Comparison of ENCODE assay signal across 8 mouse cellular contexts in genomic region chr2:167569934-167570651, GRCm38 (mm10). TPM values are rescaled to one million over a fixed set of nuclear protein-coding genes. Genes with fewer than 3 reads are reported as not detected.
DNase-seq lines count a peak whose midpoint lies in the region; ATAC-seq lines count a peak whose summit lies in the region.

No protein-coding gene starts in this region.

- H3K9me3 ChIP-seq in intestine, embryonic 15.5 days, result no peaks in the 10 kb centered on the region
- no peaks in the 10 kb centered on the region for H3K9me3 ChIP-seq in lung, embryonic 15.5 days
- no peaks in the 10 kb centered on the region for H3K9me3 ChIP-seq in hindbrain, embryonic 13.5 days

- intact Hi-C loops in left cerebral cortex, postnatal 14 days (cut with DNase I), result no loop called here
- intact Hi-C loops in left cerebral cortex, postnatal 4 days (cut with DNase I), result no loop called here

- H3K27me3 ChIP-seq in intestine, embryonic 15.5 days (replicated peaks), result no peaks in the 10 kb centered on the region
- no peaks in the 10 kb centered on the region for H3K27me3 ChIP-seq in lung, embryonic 15.5 days
- no peaks in the 10 kb centered on the region for H3K27me3 ChIP-seq in hindbrain, embryonic 13.5 days

- H3K27ac ChIP-seq in intestine, embryonic 15.5 days, result peak overlapping the region; percentile 66
- H3K27ac ChIP-seq in lung, embryonic 15.5 days, result peak overlapping the region; percentile 92
- no peak overlapping the region for H3K27ac ChIP-seq in hindbrain, embryonic 13.5 days

- no peaks in the 10 kb centered on the region for H3K36me3 ChIP-seq in intestine, embryonic 15.5 days
- H3K36me3 ChIP-seq in lung, embryonic 15.5 days, result no peaks in the 10 kb centered on the region
- no peaks in the 10 kb centered on the region for H3K36me3 ChIP-seq in hindbrain, embryonic 13.5 days

- H3K4me3 ChIP-seq in intestine, embryonic 15.5 days (replicated peaks), result no peak overlapping the region
- H3K4me3 ChIP-seq in lung, embryonic 15.5 days, result no peak overlapping the region
- no peak overlapping the region for H3K4me3 ChIP-seq in hindbrain, embryonic 13.5 days

- H3K9ac ChIP-seq in intestine, embryonic 15.5 days, result no peak overlapping the region
- H3K9ac ChIP-seq in lung, embryonic 15.5 days, result 0 out of 2 replicates have a peak overlapping the region, but pooled peaks have one; percentile 4
- H3K9ac ChIP-seq in hindbrain, embryonic 13.5 days, result no peak overlapping the region

- DNase-seq in left cerebral cortex, postnatal 14 days (ENCODE audit: low spot score in 2 of 2), result peak; percentile 44 to 72
- DNase-seq in left cerebral cortex, postnatal 4 days, result no peak
- peak; percentile 100 for DNase-seq in adipocyte (ENCODE audit: low spot score)
- DNase-seq in gastrocnemius, adult 8-10 months (ENCODE audit: low spot score in 2 of 2), result peak; percentile 82 to 87
- DNase-seq in embryo, embryonic 10.5 days (ENCODE audit: low spot score), result no peak

- H3K4me2 ChIP-seq in intestine, embryonic 15.5 days (replicated peaks), result no peak overlapping the region
- no peak overlapping the region for H3K4me2 ChIP-seq in lung, embryonic 15.5 days
- no peak overlapping the region for H3K4me2 ChIP-seq in hindbrain, embryonic 13.5 days

- peak; percentile 32; the same call in 1 of the 2 replicates for ATAC-seq in intestine, embryonic 15.5 days
- ATAC-seq in lung, embryonic 15.5 days (ENCODE audit: borderline replicate concordance, extremely low read depth, low FRiP score, low TSS enrichment), result peak; percentile 81
- no peak for ATAC-seq in hindbrain, embryonic 13.5 days (ENCODE audit: low FRiP score)

- 58% methylated on average over 13 of the region's 13 CpGs for WGBS in intestine, embryonic 15.5 days
- WGBS in lung, embryonic 15.5 days, result 36% methylated on average over 13 of the region's 13 CpGs
- 72% methylated on average over 13 of the region's 13 CpGs for WGBS in hindbrain, embryonic 13.5 days

- H3K4me1 ChIP-seq in intestine, embryonic 15.5 days (replicated peaks), result peaks cover 12% of the 10 kb centered on the region
- peaks cover 44% of the 10 kb centered on the region for H3K4me1 ChIP-seq in lung, embryonic 15.5 days
- peaks cover 6% of the 10 kb centered on the region for H3K4me1 ChIP-seq in hindbrain, embryonic 13.5 days (replicated peaks)

RNA-seq across cellular contexts. Expression of gene Snai1, which starts 32.1 kb away (rescaled TPM):
- under 1 TPM; 0.86 to 0.95 TPM for total RNA-seq in left cerebral cortex, postnatal 14 days (2021)
- 1 to 10 TPM; 1.1 to 1.3 TPM for total RNA-seq in left cerebral cortex, postnatal 4 days (2021)
- total RNA-seq in gastrocnemius, adult 8-10 months (2022), result under 1 TPM; 0.24 to 0.94 (median 0.65) TPM
- 14.3 and 16.1 TPM in 2 replicates for polyA plus RNA-seq in intestine, embryonic 15.5 days (2015; fragmentation: Nextera tagmentation; extraction: Ambion mirVana)
- 107 and 109 TPM in 2 replicates for polyA plus RNA-seq in lung, embryonic 15.5 days (2015; fragmentation: Nextera tagmentation; extraction: Ambion mirVana)
- 7.5 and 7.9 TPM in 2 replicates for polyA plus RNA-seq in hindbrain, embryonic 13.5 days (2015; fragmentation: Nextera tagmentation; extraction: Ambion mirVana)

Comparison
In these comparisons a context has a peak if more than half of its experiments do, and no peak if none do; other contexts are left out.
1. DNase-seq: peak in left cerebral cortex, postnatal 14 days (2 of 2), adipocyte (single experiment) and gastrocnemius, adult 8-10 months (2 of 2); none in left cerebral cortex, postnatal 4 days (single experiment) and embryo, embryonic 10.5 days (single experiment).